Mouse (Mus musculus) testis, adult 2 months (tissue): ENCODE results near the gene Syngr1.

Source experiments
- CTCF ChIP-seq: fragments of 200-500 bp; IDR thresholded peaks from 2 replicates; pipeline ENCODE4 v1.5.1; 2012; ENCODE audit warnings: low read depth, mild to moderate bottlenecking, inconsistent platforms, low read length, moderate library complexity; ENCODE audit not compliant: control insufficient read depth, insufficient read depth, insufficient replicate concordance
- POLR2A ChIP-seq: fragments of 200-500 bp; IDR thresholded peaks from 2 replicates; pipeline ENCODE4 v1.6.1; 2012; ENCODE audit warnings: low read depth, mild to moderate bottlenecking, inconsistent platforms, low read length, moderate library complexity; ENCODE audit not compliant: control insufficient read depth

- TF ChIP-seq POLR2A, result no peak
- no peak for TF ChIP-seq CTCF
Measured at GRCm38 (mm10) chr15:80095596-80095995, 4.5 kb downstream of the Syngr1 start.
